Mouse (Mus musculus) neutrophil, adult 5-6 weeks (primary cell): ENCODE data around the gene Ddx54. TPM values are rescaled to one million over a fixed set of nuclear protein-coding genes. Genes with fewer than 3 reads are reported as not detected.
A peak's percentile ranks its signal among the peaks of the same experiment; 100 is the strongest.

ENCODE experiments used
- ATAC-seq: fragments of 151-379, 151-347 bp; 2 replicates; pipeline ENCODE4 v1.8.0; 2017; ENCODE audit warnings: mild to moderate bottlenecking, moderate TSS enrichment; ENCODE audit not compliant: insufficient number of reproducible peaks, poor library complexity, low FRiP score, severe bottlenecking; ENCODE audit errors: extremely low read depth
- total RNA-seq: library from RNA; stranded (forward); fragments of 200-1000 nt; gene quantifications from 2 replicates; pipeline ENCODE4 v1.2.3, GENCODE M21; 2017

Ddx54 gene
- total RNA-seq, 1 experiment from 2014 or later: 61.8 TPM

DNA sequence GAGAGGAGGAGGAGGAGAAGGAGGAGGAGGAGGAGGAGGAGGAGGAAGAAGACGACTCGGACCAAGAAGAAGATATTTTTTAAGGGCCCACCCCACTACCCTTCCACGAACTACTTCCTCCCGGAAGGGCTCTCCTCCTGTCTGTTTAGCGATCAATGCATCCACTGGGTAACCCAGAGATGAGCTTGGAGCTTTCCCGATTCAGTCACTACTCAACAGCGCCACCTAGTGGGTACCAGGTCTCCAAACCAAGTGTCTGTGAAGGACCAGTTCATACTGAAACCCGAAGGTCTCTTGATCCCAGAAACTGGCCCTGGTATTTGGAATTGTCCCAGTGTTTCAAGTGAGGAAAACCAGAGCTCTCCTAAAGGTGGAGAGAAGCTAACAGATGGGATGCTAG is 6.9 kb upstream of the Ddx54 start:
- peak; percentile 71 for ATAC-seq

DNA sequence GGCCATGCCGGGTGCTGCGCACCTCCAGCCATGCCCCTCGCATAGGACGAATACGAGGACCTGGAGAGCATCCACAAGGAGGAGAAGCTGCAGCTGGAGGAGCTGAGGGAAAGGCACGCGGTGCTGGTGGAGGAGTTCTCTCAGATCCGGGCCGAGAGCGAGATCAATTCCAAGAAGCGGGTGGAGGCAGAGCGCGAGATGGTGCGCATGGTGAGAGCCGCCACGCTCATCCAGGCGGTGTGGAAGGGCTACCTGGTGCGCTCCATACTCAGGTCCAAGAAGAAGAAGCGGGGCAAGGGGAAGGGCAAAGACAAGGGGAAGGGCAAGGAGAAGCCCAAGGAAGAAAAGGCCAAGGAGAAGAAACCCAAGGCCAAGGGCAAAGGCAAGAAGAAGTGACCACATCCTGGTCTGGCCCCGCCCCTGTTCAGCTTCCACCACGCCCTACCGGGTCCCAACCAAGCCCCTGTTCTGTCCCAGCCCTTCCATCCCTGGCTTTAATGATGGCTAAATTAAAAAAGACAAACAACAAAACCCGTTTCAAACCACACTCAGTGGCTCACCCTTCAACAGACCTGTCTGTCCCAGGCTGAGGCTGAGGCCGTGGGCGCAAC is 5.8 kb upstream of the Ddx54 start:
- ATAC-seq: no peak

DNA sequence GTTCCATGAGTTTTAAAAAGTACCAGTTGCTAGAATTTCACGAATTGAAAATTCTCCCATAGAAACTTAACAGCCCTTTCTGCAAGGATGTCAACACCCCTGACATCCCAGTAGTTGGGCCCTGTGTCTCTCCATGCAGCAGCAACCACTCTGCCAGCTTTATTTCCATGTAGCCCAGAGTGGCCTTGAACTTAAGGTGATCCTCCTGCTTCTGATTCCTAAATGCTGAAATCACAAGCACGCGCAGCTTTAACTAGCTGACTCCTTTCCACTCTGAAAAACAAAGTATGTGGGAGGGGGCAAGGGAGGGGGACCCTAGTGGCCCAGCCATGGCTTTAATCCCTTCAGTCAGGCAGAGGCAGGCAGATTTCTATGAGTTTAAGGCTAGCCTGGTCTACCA is 5.2 kb upstream of the Ddx54 start:
- ATAC-seq: no peak

DNA sequence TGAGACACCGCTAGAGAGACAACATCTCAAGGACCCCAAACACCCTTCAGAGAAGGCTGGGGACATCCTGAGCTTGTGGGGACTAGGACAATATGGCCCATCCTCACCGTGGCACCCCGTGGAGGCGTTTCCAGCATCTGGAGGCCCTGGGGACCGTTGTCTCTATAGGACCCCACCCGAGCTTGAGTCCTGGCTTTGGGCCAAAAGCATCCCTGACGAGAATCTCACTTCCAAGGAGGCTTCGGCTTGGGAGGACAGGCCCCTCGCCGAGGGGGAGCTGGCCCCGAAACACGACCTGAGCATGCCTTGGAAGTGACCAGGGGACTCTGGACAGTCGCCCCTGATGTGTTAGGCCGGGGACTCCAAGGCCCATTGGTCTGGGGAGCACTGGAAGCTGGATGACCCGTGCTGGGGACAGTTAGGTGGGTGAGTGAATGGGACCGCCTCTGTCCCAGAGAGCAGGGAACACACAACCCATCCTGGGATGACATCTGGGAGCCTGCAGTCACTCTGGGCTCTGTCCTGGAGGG is 3.2 kb upstream of the Ddx54 start:
- ATAC-seq: no peak

DNA sequence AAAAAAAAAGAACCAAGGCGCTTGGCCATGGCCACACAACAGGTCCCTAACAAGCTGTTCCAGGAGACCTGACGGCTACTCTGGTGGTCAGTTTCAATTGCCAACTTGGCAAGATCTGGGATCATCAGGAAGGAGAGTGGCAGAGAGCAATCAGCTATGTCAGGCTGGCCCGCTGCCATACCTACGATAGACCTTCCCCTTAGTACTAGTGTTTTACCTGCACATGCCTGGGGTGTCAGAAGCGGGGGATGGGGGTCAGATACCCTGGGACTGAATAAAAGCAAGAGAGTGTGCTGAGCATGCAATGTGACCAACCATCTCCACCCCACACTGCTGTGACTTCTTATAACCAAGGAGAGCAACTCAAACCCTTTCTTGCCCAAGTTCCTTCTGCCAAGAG is 1.6 kb upstream of the Ddx54 start:
- no peak for ATAC-seq

DNA sequence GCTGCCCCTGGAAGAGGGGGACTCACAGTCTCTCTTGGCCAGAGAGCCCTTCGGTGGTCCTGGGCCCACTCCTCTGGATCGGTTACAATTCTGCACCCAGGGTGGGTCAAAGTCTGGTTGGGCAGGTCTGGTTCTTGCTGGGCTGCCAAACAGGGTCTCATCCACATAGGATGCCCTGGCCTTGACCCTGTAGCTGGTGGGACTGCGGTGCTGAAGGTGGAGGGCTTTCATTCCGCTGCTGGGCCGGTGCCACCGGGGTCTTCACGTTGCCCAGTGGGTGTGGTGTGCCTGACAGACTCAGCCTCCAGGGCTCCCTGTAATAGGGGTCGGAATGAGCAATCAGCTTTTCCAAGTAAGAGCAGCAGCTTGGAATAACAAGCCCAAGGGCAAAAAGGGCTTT is 1.1 kb upstream of the Ddx54 start:
- no peak for ATAC-seq

DNA sequence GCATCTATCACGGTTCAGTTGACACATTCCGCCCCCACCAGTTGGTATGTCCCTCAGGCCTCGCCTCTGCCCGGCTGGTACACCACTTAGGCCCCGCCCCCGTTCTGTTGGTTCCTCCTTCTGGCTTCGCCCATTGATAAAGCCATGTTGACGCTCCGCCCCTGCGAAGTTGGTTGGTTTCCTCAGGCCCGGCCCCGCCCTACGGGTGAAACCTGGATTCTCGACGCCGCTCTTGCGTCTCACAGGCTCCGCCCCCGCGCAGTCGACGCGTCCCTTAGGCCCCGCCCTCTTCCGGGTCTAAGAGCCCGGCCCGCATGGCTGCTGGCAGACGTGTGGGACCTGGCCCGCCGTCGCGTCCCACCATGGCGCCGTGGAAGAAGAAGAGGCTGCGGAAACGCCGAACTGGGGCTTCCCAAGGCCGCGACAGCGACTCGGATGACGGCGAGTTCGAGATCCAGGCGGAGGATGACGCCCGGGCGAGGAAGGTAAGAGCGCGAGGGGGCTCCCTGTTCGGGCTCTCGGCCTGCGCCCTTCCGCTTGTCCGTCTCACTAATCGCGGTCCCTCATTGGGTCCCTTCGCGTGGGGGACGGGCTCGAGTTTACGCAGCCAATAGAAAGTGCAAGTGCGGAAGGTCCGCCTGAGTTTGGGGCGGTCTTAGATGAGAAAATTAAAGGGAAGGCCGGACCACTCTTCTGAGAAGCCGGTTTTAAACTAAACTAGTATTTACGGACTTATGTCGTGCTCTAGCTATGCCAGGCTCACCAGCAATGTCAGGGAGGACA is 474 bp downstream of the Ddx54 start:
- ATAC-seq: peak; percentile 88

DNA sequence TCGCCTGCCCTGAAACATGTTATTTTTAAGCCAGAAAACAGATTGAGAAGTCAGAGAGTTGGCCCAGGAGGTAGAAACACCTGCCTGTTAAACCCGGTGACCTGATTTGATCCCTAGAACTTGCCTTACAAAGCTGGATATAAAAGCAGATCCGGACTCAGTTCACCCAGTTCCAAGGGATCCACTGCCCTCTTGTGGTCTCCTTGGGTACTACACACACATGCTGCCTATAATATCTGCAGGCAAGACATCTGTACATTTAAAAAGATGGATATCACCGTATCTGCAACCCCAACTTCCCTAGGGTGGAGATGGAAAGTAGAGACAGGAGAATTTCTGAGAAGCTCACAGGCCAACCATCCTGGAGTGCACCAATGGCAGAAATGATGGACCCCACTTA is 3.4 kb downstream of the Ddx54 start:
- ATAC-seq: no peak

DNA sequence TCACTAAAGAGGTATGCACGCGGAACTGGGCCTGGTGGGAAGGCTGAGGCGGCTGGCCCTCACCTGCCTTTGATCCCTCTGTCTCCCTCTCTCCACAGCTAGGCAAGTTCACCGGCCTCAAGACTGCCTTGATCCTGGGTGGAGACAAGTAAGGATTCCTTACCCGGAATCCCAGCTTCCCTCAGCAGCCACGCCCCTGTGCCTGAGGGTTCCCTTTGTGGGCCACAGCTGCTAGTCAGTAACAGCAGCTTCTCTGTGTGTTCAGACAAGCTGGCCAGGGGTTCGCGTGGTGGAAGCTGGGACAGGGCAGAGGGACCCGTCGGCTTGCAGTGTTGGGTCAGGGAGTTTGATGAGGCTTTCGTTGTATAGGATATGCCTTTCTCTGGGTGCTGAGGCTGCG is 6.2 kb downstream of the Ddx54 start:
- ATAC-seq: no peak

DNA sequence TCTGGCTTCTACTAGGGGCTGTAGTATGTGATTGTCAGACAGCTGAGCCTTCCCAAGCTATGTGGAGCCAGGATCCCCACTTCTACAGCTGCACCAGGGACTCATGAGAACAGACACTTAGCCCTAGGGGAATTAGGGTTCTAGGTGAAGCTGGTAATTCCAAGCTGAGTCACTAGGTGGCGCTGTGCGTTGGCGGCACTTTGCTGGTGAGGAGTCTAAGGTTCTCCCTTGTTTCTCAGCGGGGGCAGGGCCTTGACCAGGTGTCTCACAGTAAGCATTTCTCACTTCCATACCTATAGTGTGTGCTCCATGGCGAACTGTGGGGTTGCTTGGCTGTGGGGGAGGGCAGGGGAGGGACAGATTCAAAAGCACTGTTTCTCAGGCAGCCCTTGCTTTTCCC is 6.7 kb downstream of the Ddx54 start:
- 0 out of 2 replicates have a peak, but pooled peaks have one; percentile 18 for ATAC-seq

DNA sequence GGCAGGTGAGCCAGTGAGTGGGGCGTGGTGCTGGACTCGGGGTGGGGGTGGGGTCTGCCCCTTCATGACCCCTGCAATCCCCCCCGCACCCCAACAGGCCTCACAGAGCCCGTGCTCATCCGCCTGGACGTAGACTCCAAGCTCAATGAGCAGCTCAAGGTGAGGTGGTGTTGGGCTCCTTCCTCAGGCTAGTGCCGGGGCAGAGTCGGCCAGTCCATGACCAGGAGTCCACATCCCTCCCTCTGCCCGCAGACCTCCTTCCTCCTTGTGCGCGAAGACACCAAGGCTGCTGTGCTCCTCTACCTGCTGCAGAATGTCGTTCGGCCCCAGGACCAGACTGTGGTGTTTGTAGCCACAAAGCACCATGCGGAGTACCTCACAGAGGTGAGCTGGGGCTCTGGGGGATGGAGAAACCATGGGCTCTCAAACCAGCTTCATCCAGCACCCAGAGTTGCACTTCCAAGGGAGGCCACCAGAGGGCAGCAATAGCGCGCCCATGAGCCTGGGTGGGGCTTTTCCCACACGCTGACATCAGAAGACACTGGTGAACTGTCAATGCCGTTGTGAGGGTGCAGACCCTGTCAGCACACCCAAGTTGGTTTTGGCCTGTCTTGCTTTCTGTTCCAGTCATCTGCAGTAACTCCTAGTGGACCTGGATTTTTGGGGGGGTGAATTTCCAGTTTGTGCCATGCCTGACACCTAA is 8.0 kb downstream of the Ddx54 start:
- ATAC-seq: peak; percentile 53

DNA sequence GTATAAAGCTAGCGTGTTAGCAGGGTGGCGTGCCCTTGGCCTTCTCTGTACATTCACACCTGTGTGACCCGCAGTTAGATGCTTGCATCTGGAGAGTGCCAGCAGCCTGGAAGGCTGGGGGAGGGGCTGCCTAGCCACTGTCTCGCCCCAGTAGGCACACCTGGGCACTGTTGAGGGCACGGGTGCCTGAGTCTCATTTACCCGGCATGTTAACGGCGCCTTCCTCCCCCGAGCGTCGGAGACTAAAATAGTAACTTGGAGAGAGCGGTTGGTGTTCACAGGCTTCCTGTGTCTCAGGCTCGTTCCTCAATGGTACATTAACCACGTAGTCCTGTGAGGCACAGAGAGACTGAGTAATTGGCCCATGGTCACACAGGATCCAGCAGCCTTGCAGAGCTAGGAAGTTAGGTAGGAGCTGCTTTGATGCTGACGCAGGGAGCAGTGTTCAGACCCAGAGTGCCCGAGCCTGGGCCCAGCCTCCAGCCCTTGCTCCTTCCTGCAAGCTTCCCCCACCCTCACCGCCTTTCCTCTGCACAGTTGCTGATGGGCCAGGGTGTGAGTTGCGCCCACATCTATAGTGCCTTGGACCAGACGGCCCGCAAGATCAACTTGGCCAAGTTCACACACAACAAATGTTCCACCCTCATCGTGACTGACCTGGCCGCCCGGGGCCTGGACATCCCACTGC is 8.7 kb downstream of the Ddx54 start:
- ATAC-seq: peak; percentile 42

DNA sequence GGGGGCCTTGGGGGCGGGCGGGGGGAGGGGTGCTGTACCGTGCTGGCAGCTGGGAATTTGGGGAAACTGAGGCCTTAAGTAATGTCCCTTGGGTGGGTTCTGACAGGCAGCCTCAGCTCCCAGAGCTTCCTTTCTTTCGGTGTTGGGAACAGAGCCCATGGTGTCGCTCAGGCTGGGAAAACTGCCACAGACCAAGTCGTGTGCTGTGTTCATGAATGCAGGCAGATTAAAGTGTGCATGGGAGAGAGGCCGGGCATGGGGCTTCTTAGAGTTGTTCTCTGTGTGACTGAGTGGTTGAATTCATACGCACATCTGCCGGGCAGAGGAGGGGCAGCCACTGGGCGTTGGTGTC is 9.3 kb downstream of the Ddx54 start:
- ATAC-seq: no peak

DNA sequence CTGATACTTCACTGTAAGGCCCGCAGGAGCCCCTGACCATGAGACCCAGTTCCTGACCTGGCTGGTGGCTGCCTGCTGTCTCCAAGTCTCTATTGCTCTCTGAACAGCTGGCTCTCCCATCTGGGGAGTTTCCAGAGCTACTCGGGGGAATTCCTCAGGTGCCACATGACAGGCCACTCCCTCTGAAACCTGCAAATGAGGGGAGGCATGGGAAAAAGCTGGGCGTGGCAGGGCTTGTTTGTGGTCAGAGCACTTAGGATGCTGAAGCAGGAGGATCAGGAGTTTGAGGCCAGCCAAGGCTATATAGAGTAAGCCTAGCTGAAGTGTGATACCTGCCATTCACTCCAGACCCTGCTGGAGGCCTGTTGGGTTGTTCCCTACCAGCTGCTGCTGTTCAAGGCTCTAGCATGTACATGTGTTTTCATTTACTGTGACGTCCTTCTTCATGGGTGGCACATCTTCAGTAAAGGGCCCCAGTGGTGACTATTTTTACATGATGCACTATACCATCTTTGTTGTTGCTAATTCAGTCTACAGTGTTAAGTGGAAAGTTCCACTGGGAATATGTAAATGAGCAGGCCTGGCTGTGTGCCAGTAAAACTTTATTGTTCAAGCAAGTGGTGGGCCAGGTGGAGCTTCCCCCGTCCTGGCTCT is 9.8 kb downstream of the Ddx54 start:
- peak; percentile 3; the same call in 1 of the 2 replicates for ATAC-seq

DNA sequence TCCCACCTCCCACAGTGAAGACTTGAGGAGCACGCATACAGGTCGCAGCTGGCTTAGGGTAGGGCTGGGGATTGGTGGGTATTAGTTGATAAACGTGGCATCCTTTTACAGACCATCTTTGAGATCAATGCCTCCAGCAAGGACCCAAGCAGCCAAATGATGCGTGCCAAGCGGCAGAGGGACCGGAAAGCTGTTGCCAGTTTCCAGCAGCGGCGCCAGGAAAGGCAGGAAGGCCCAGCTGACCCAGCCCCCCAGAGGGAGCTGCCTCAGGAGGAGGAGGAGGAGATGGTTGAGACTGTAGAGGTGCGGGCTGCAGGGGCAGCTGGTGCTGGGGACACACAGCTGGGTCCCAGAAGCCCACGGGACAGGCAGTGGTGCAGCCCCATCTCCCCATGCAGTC is 11.9 kb downstream of the Ddx54 start:
- no peak for ATAC-seq

DNA sequence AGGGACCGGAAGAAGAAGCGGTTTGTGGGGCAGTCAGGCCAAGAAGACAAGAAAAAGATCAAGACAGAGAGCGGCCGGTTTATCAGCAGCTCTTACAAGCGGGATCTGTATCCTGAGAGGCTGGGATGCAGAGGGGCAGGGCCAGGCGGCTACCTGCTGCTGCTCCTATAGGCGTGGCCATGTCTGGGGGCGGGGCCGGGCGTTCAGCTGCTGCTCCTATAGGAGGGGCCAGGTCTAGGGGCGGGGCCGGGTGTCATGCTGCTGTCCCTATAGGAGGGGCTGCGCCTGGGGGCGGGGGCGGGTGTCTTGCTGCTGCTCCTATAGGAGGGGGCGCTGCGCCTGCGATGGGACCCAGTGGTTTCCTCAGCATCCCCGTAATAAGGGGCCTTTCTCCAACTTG is 13.9 kb downstream of the Ddx54 start:
- ATAC-seq: no peak

DNA sequence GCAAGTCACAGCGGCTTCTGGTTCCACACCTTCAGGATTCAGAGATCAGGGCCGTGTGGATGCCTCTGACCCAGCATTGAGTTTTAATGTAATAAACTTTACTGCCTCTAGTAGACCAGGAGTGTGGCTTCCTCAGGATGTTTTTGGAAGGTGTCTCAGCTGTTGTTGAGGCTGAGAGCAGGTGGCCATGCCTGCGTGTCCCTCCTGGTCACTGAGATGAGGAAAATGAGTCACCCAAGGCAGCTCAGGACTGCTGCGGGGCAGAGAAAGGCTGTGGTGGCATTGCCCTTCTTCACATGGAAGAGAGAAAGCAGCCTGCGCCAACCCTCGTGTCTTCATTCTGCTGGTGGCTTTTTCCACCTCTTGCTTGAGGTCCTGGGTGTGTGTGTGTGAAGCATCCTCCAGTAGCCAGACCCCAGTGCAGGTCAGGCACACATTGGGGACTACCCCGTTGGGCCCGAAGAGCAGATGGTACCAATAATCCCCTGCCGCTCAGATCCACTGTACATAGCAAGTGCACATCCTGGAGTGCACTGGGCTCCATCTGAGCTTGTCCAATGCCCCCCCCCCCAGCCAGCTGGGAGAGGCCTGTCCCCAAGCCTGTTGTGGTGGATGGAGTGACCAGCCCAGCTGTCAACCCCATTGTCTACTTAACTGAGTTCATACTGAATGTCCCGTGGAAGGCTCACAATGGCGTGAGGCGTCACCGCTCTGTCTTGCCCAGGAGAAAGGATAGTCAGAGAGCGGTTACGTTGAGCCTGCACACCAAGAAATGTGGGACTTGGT is 15.2 kb downstream of the Ddx54 start:
- no peak for ATAC-seq

DNA sequence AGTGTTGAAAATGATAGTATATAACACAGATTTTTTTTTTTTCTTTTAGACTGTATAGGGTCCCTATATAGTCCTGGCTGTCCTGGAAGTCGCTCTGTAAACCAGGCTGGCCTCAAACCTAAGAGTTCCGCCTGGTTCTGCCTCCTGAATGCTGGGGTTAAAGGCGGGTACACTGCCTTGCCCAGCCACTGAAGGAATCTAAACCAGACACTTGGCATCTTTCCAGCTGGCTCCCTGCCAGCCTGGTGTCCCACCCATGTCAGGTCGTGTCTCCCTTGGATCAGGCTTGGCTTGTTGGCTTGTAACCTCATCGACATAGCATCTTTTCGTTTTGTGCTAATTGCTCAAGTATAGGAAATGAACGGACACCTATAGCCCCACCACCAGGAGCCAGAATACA is 16.1 kb downstream of the Ddx54 start:
- ATAC-seq: no peak
